Mouse (Mus musculus): ENCODE measurements around the gene Avl9.

- no peak for TF ChIP-seq EP300 (optimal IDR thresholded peaks at IDR 0.05)
- TF ChIP-seq CTCF (IDR thresholded peaks at IDR 0.05; ENCODE audit: low read depth): no peak
These were observed 22.3 kb upstream of the Avl9 start for GRCm38 (mm10) chr6:56692445-56692844.
